Mouse (Mus musculus): ENCODE results near the gene Nr4a2. TPM values are rescaled to one million over a fixed set of nuclear protein-coding genes. Genes with fewer than 3 reads are reported as not detected.

Nr4a2 gene
- total and polyA plus RNA-seq, 3 experiments, result 0.82 to 2.3 (median 1.8) TPM

DNA sequence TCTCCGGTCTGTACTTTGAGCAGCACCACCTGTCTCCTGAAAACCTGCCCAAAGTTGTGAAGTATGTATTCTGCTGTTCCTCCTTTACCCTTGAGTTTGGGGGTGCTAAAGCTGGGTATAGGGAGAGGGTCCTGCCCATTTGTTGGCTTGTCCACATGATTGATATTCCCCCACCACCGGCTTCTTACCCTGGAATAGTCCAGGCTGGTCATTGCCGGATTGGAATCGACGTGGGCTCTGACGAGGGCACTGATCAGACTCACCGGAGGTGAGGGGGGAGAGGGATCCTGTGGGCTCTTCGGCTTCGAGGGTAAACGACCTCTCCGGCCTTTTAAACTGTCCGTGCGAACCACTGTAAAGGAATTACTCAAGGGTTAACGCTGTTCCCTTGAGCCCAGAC, 13.9 kb downstream of the Nr4a2 start:
- H3K4me2 ChIP-seq (ENCODE audit: insufficient read depth, low read depth, poor library complexity, severe bottlenecking), result no peak overlapping the region
- in situ Hi-C loops (cut with MboI; ENCODE audit: low pct_ligation_motif_present, low pct_unique_long_range_greater_than_20kb, low sequenced_read_pairs), result loop anchor here (25.0 kb wide), 1 partner anchor 252 kb away; no protein-coding TSS in a partner anchor
- no peak for DNase-seq (ENCODE audit: extremely low read depth)
- H3K9me3 ChIP-seq (replicated peaks; ENCODE audit: low read length), result peaks cover 19% of the 10 kb centered on the region
- no peaks in the 10 kb centered on the region for H3K79me2 ChIP-seq (replicated peaks; ENCODE audit: control insufficient read depth, extremely low read depth, insufficient read depth, poor library complexity, severe bottlenecking)
- dilution Hi-C loops (cut with MboI; ENCODE audit: extremely low pct_ligation_motif_present, extremely low pct_unique_long_range_greater_than_20kb, low sequenced_read_pairs), result no loop called here
- no peaks in the 10 kb centered on the region for H3K27me3 ChIP-seq (replicated peaks)
- no peak overlapping the region for H3K9ac ChIP-seq (ENCODE audit: insufficient read depth, low read depth)
- TF ChIP-seq EP300 (IDR thresholded peaks at IDR 0.05; ENCODE audit: low read length) (no peak), ZC3H11A (IDR thresholded peaks at IDR 0.05; ENCODE audit: low read depth, low read length) (no peak), CHD1 (IDR thresholded peaks at IDR 0.05; ENCODE audit: low read depth, low read length) (no peak), MAX (IDR thresholded peaks at IDR 0.05; ENCODE audit: low read length) (no peak), TCF12 (IDR thresholded peaks at IDR 0.05; ENCODE audit: low read depth, low read length) (no peak), ZNF384 (IDR thresholded peaks at IDR 0.05; ENCODE audit: low read depth, low read length) (no peak), NELFE (IDR thresholded peaks at IDR 0.05; ENCODE audit: low read depth, low read length) (no peak)
- no peaks in the 10 kb centered on the region for H3K4me1 ChIP-seq (ENCODE audit: control insufficient read depth in 1 of 2, insufficient read depth in 2 of 2)
- H3K27ac ChIP-seq (ENCODE audit: insufficient read depth, low read depth), result no peak overlapping the region
- H3K4me3 ChIP-seq (replicated peaks in 1 of 3; ENCODE audit: low read depth in 2 of 3, low read length in 2 of 3, poor library complexity in 1 of 3), result no peak overlapping the region
- H3K36me3 ChIP-seq (replicated peaks in 1 of 2; ENCODE audit: control insufficient read depth in 1 of 2, insufficient read depth in 1 of 2, low read length in 1 of 2), result peaks cover 9 to 19% of the 10 kb centered on the region in 2 experiments

DNA sequence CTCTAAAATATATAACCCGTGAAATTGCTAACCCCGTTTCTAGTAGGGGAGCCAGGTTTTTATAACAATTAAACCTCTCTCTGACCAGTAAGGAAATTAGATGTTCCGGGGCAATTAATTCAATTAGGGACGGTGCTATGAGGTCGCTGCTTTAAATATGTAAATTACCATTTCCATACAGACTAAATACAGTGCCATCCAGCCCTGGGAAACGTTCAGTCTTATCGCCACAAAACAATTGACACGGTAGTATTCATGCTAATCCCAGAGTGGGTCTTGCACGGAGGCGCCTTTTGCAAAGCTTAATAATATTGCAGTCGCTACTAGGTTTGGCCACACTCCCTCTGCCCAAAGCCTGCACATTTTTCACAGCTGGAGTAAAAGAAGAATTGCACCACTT, 14.5 kb downstream of the Nr4a2 start:
- no peak for DNase-seq (ENCODE audit: extremely low read depth)
- Histone ChIP-seq H3K79me2 (replicated peaks; ENCODE audit: control insufficient read depth, extremely low read depth, insufficient read depth, poor library complexity, severe bottlenecking) (no peaks in the 10 kb centered on the region), H3K9ac (ENCODE audit: insufficient read depth, low read depth) (no peak overlapping the region), H3K4me3 (replicated peaks in 1 of 3; ENCODE audit: low read depth in 2 of 3, low read length in 2 of 3, poor library complexity in 1 of 3) (no peak overlapping the region), H3K36me3 (replicated peaks in 1 of 2; ENCODE audit: control insufficient read depth in 1 of 2, insufficient read depth in 1 of 2, low read length in 1 of 2) (peaks cover 9 to 17% of the 10 kb centered on the region in 2 experiments), H3K27ac (ENCODE audit: insufficient read depth, low read depth) (no peak overlapping the region), H3K4me2 (ENCODE audit: insufficient read depth, low read depth, poor library complexity, severe bottlenecking) (no peak overlapping the region), H3K9me3 (replicated peaks; ENCODE audit: low read length) (peaks cover 13% of the 10 kb centered on the region), H3K4me1 (ENCODE audit: control insufficient read depth in 1 of 2, insufficient read depth in 2 of 2) (no peaks in the 10 kb centered on the region), H3K27me3 (replicated peaks) (no peaks in the 10 kb centered on the region)
- TF ChIP-seq POLR2A (IDR thresholded peaks at IDR 0.05; ENCODE audit: low read depth, low read length) (no peak), USF2 (conservative IDR thresholded peaks at IDR 0.05; ENCODE audit: low read depth, low read length) (no peak), GABPA (IDR thresholded peaks at IDR 0.05; ENCODE audit: insufficient replicate concordance, low read depth, low read length) (no peak), MXI1 (IDR thresholded peaks at IDR 0.05; ENCODE audit: low read depth, low read length) (no peak), TBP (conservative IDR thresholded peaks at IDR 0.05; ENCODE audit: low read depth, low read length) (no peak), KAT2A (IDR thresholded peaks at IDR 0.05; ENCODE audit: insufficient replicate concordance, low read length) (no peak), RAD21 (IDR thresholded peaks at IDR 0.05; ENCODE audit: low read depth, low read length) (no peak), MYC (IDR thresholded peaks at IDR 0.05; ENCODE audit: low read depth, low read length) (no peak)
- in situ Hi-C loops (cut with MboI; ENCODE audit: low pct_ligation_motif_present, low pct_unique_long_range_greater_than_20kb, low sequenced_read_pairs) (loop anchor here (25.0 kb wide), 1 partner anchor 253 kb away; no protein-coding TSS in a partner anchor), dilution Hi-C loops (cut with MboI; ENCODE audit: extremely low pct_ligation_motif_present, extremely low pct_unique_long_range_greater_than_20kb, low sequenced_read_pairs) (no loop called here)

All from CH12.LX (cell line).